Mouse (Mus musculus): Measurements from ENCODE around the gene Lacc1. TPM values are rescaled to one million over a fixed set of nuclear protein-coding genes. Genes with fewer than 3 reads are reported as not detected.

Lacc1 gene
- polyA plus RNA-seq (2012; rRNA removed): 4.6 and 6.5 TPM in 2 replicates

GRCm38 (mm10) chr14:77036226-77037046, at the start of gene Lacc1, which contains the start of gene Ccdc122:
TSS of gene Lacc1 (minus strand) at chr14:77036904.
TSS of gene Ccdc122 (plus strand) at chr14:77036772.

Other genes starting within 250 kb of the Lacc1 start
- 0.58 and 0.66 TPM in 2 replicates for gene Ccdc122, start 132 bp downstream of the Lacc1 start, polyA plus RNA-seq (2012; rRNA removed)
- 32.2 and 37.3 TPM in 2 replicates for gene Enox1, start 119.9 kb upstream of the Lacc1 start, polyA plus RNA-seq (2012; rRNA removed)